Mouse (Mus musculus): ENCODE measurements around the gene Olfr133.
"Not testable (repeated sequence)": the region's sequence is repeated elsewhere in the genome, so short reads cannot be mapped to it uniquely, and the experiment has no call there.

The Olfr133 gene

GRCm38 (mm10) chr17:38144981-38145380, at the start of gene Olfr133:
Gene Olfr133, plus strand, starts transcription at chr17:38145281.
- no peak for DNase-seq

GRCm38 (mm10) chr17:38124199-38124598, 20.9 kb upstream of the Olfr133 start:
- DNase-seq: not testable (repeated sequence)

- DNase-seq: not testable (repeated sequence)
Observed at GRCm38 (mm10) chr17:38125371-38125770, 19.7 kb upstream of the Olfr133 start.

GRCm38 (mm10) chr17:38134426-38134825, 10.7 kb upstream of the Olfr133 start, which contains the start of gene Olfr132:
Gene Olfr132, minus strand, starts transcription at chr17:38134526.
- DNase-seq: no peak

GRCm38 (mm10) chr17:38171088-38171487, 26.0 kb downstream of the Olfr133 start, which contains the start of gene Olfr134:
Gene Olfr134, plus strand, starts transcription at chr17:38171388.
- DNase-seq: no peak
